Mouse (Mus musculus): ENCODE results near the gene Cyfip1. TPM values are rescaled to one million over a fixed set of nuclear protein-coding genes. Genes with fewer than 3 reads are reported as not detected.
A peak's percentile ranks its signal among the peaks of the same experiment; 100 is the strongest.

Gene Cyfip1
- total and polyA plus RNA-seq, 2 experiments from 2014 or later = 41.7 to 42.2 TPM

DNA sequence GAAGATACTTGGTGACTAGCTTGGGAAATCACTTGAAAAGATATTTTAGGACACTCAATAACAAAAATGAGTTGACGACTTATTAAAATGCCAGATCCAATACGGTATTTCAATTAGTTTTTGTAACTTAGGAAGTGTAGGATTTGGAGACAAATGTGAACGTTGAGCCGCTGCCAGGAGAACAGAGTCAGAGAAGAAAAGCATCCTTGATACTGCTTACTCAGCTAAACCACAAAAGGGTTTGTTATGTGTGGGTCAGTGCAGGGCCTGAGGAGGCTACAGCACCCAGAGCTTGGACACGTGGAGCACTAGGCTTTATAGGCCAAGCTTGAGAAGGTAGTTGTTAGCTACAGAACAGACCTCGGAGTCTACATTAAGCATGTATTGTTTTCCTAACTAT is 18.4 kb downstream of the Cyfip1 start:
- WGBS = 65% methylated on average over 6 of the region's 6 CpGs
- no peaks in the 10 kb centered on the region for H3K9me3 ChIP-seq (ENCODE audit: low read length)
- H3K4me3 ChIP-seq (ENCODE audit: low read depth, low read length) = no peak overlapping the region
- H3K9ac ChIP-seq = no peak overlapping the region
- no peak for TF ChIP-seq CTCF (IDR thresholded peaks at IDR 0.05; ENCODE audit: low read depth)
- H3K27me3 ChIP-seq (ENCODE audit: insufficient read depth, low read length) = no peaks in the 10 kb centered on the region
- ATAC-seq (no peak), DNase-seq (no peak)
- H3K27ac ChIP-seq (ENCODE audit: low read depth, low read length) = no peak overlapping the region
- no peaks in the 10 kb centered on the region for H3K36me3 ChIP-seq (ENCODE audit: insufficient read depth)
- H3K4me1 ChIP-seq (ENCODE audit: insufficient read depth) = no peaks in the 10 kb centered on the region; the same call in 1 of the 2 replicates
- no peak overlapping the region for H3K4me2 ChIP-seq (ENCODE audit: low read depth)

DNA sequence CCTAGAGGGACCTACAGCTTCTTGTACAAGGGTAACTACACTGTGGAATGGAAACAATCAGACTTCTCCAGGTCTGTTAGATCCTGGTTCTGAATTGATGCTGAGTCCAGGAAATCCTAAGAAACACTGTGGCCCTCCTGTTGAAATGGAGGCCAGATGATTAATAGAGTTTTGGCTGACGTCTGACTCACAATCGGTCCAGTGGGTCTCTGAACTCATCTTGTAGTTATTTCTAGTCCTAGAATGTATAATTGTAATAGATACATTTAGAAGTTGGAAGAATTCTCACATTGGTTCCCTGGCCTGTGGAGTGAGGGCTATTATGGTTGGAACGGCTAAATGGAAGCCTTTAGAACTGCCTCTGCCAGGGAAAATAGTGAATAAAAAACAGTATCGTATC is 19.6 kb downstream of the Cyfip1 start:
- Histone ChIP-seq H3K27ac (ENCODE audit: low read depth, low read length) (no peak overlapping the region), H3K4me3 (ENCODE audit: low read depth, low read length) (no peak overlapping the region), H3K4me2 (ENCODE audit: low read depth) (no peak overlapping the region), H3K9me3 (ENCODE audit: low read length) (no peaks in the 10 kb centered on the region), H3K27me3 (ENCODE audit: insufficient read depth, low read length) (no peaks in the 10 kb centered on the region), H3K36me3 (ENCODE audit: insufficient read depth) (no peaks in the 10 kb centered on the region), H3K4me1 (ENCODE audit: insufficient read depth) (peaks cover under 1% of the 10 kb centered on the region; the same call in 1 of the 2 replicates), H3K9ac (no peak overlapping the region)
- ATAC-seq (no peak), DNase-seq (no peak)
- WGBS = 81% methylated on average over 4 of the region's 4 CpGs
- TF ChIP-seq CTCF (IDR thresholded peaks at IDR 0.05; ENCODE audit: low read depth) = no peak

DNA sequence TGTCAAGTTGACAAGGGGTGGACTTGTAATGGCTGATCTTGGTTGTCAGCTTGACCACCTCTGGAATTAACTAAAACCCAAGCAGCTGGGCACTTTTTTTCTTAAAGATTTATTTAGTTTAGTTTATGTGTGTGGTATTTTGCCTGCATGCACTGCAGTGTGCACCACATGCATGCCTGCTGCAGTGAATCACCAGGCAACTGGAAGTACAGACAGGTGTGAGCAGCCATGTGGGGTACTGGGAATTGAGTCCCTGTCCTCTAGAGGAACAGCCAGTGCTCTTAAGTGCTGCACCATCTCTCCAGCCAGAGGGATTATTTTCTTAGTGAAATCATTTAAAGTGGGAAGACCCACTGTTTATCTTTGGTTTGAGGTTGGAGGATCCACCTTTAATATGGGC is 23.5 kb downstream of the Cyfip1 start:
- no peaks in the 10 kb centered on the region for H3K36me3 ChIP-seq (ENCODE audit: insufficient read depth)
- no peak overlapping the region for H3K27ac ChIP-seq (ENCODE audit: low read depth, low read length)
- no peaks in the 10 kb centered on the region for H3K27me3 ChIP-seq (ENCODE audit: insufficient read depth, low read length)
- H3K4me2 ChIP-seq (ENCODE audit: low read depth) = no peak overlapping the region
- no peak overlapping the region for H3K9ac ChIP-seq
- H3K9me3 ChIP-seq (ENCODE audit: low read length) = no peaks in the 10 kb centered on the region
- no peak for DNase-seq
- no peak for ATAC-seq
- H3K4me1 ChIP-seq (ENCODE audit: insufficient read depth) = 0 out of 2 replicates have a peak, but pooled peaks cover 3% of the 10 kb centered on the region
- no peak overlapping the region for H3K4me3 ChIP-seq (ENCODE audit: low read depth, low read length)
- TF ChIP-seq CTCF (IDR thresholded peaks at IDR 0.05; ENCODE audit: low read depth) = no peak

DNA sequence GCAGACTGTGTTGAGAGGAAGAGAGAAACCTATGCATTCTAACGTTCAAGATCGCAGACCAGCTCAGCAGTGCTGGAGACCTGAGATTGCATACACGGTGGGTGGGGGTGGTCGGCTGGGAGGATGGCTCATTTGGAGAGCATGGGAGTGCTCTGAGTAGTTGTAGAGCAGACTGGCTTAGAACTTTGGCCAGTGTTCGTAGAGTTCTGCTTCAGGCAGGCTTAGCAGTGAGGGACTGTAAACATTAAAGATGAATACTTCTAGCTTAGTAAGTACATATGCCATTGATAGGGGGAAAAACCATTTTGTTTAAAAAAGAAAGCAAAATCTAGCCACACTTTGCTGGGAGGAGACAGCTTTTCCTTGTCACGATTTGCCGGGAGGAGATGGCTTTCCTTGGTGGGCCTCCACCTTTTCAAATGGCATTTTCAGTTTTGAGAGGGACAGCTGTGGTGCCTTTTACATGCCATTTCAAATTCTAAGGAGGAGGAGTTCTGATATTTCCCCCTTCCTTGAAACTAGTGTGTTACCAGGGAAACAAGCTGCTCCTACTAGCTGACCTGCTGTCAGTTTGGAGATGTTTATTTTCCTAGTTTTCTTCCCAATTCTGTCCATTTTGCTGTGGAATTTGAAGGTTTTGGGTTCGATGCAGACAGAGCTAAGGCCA is 24.3 kb downstream of the Cyfip1 start:
- no peak overlapping the region; the same call in 1 of the 2 replicates for H3K27ac ChIP-seq (ENCODE audit: low read depth, low read length)

DNA sequence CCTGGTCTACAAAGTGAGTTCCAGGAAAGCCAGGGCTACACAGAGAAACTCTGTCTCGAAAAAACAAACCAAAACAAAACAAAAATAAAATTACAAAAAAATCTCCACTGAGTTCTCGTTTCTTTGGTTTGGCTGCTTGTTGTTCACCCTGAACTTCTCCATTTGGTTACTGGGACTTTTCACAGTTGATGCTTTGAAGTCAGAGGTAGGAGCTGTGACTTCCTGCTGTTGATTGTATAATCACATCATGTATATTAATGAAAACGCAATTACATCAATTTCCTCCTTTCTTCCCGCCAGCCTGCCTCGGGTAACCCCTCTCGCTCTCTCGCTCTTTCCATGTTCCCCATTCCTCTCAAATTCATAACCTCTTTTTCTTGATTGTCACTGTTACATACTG is 26.7 kb downstream of the Cyfip1 start:
- no peaks in the 10 kb centered on the region for H3K27me3 ChIP-seq (ENCODE audit: insufficient read depth, low read length)
- peaks cover 1% of the 10 kb centered on the region; the same call in 1 of the 2 replicates for H3K36me3 ChIP-seq (ENCODE audit: insufficient read depth)
- H3K27ac ChIP-seq (ENCODE audit: low read depth, low read length) = no peak overlapping the region
- H3K9me3 ChIP-seq (ENCODE audit: low read length) = no peaks in the 10 kb centered on the region
- WGBS = 81% methylated on average over 7 of the region's 7 CpGs
- no peak overlapping the region for H3K4me2 ChIP-seq (ENCODE audit: low read depth)
- DNase-seq (no peak), ATAC-seq (no peak)
- H3K4me1 ChIP-seq (ENCODE audit: insufficient read depth) = 0 out of 2 replicates have a peak, but pooled peaks cover 3% of the 10 kb centered on the region
- H3K9ac ChIP-seq = no peak overlapping the region
- no peak overlapping the region for H3K4me3 ChIP-seq (ENCODE audit: low read depth, low read length)
- TF ChIP-seq CTCF (IDR thresholded peaks at IDR 0.05; ENCODE audit: low read depth) = no peak

More for the DNA sequence above, 24.3 kb downstream of the Cyfip1 start:
- 68% methylated on average over 8 of the region's 8 CpGs for WGBS
- H3K9me3 ChIP-seq (ENCODE audit: low read length) = no peaks in the 10 kb centered on the region
- H3K27me3 ChIP-seq (ENCODE audit: insufficient read depth, low read length) = no peaks in the 10 kb centered on the region
- 0 out of 2 replicates have a peak, but pooled peaks cover 3% of the 10 kb centered on the region for H3K4me1 ChIP-seq (ENCODE audit: insufficient read depth)
- H3K4me2 ChIP-seq (ENCODE audit: low read depth) = no peak overlapping the region
- ATAC-seq (peak; percentile 69), DNase-seq (peak; percentile 35)
- no peak overlapping the region for H3K4me3 ChIP-seq (ENCODE audit: low read depth, low read length)
- no peaks in the 10 kb centered on the region for H3K36me3 ChIP-seq (ENCODE audit: insufficient read depth)
- TF ChIP-seq CTCF (IDR thresholded peaks at IDR 0.05; ENCODE audit: low read depth) = no peak
- no peak overlapping the region for H3K9ac ChIP-seq

DNA sequence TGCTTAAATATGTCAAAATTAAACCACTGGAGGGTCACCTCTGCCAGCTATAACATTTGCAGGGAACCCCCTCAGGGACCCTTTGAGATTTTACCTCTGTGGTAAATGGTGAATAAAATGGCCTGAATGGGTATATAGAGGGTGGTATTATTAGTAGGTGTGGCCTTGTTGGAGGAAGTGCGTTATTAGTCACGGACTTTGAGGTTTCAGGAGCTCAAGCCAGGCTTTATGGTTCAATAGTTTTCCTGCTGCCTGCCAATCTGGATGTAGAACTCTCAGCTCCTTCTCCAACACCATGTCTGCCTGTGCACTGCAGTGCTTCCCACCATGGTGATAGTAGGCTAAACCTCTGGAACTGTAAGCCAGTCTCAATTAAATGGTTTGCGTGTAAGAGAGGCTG is 27.7 kb downstream of the Cyfip1 start:
- no peak for ATAC-seq
- Histone ChIP-seq H3K27ac (ENCODE audit: low read depth, low read length) (no peak overlapping the region), H3K4me3 (ENCODE audit: low read depth, low read length) (no peak overlapping the region), H3K27me3 (ENCODE audit: insufficient read depth, low read length) (no peaks in the 10 kb centered on the region), H3K9ac (no peak overlapping the region), H3K4me1 (ENCODE audit: insufficient read depth) (0 out of 2 replicates have a peak, but pooled peaks cover 3% of the 10 kb centered on the region), H3K9me3 (ENCODE audit: low read length) (no peaks in the 10 kb centered on the region), H3K4me2 (ENCODE audit: low read depth) (no peak overlapping the region), H3K36me3 (ENCODE audit: insufficient read depth) (peaks cover 11% of the 10 kb centered on the region)
- no peak for DNase-seq
- no peak for TF ChIP-seq CTCF (IDR thresholded peaks at IDR 0.05; ENCODE audit: low read depth)
- 80% methylated on average over 3 of the region's 3 CpGs for WGBS

DNA sequence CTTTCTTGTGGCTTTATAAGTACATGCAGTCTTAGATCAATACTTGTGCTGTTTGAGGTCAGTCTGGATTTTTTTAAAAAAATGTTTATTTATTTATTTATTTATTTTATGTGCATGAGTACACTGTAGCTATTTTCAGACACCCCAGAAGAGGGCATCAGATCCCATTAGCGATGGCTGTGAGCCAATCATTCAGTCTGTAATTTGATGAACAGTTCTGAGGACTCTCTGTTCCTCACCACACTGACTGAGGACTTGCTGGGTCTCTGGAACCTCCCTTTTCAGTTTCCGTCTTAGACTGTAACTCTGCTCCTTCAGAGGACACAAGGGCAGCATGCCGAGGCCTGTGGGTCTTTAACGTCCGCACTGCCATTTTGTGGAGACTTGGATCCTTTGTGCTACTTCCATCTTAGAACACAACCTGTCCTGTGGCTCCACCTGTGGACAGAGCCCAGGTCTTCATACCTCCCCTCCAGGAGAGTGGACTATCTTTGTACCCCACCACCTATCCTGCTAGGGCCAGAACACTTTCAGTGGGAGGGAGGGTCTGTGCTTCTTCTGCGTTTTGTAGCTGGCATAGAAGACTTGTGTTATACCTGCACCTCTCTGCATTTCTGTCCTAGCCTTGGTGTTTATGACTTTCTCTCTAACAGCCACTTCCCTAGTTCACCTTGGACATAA is 28.9 kb downstream of the Cyfip1 start:
- Histone ChIP-seq H3K4me3 (ENCODE audit: low read depth, low read length) (no peak overlapping the region), H3K9me3 (ENCODE audit: low read length) (no peaks in the 10 kb centered on the region), H3K4me2 (ENCODE audit: low read depth) (no peak overlapping the region), H3K36me3 (ENCODE audit: insufficient read depth) (peaks cover 23% of the 10 kb centered on the region), H3K27ac (ENCODE audit: low read depth, low read length) (no peak overlapping the region), H3K27me3 (ENCODE audit: insufficient read depth, low read length) (no peaks in the 10 kb centered on the region), H3K9ac (no peak overlapping the region), H3K4me1 (ENCODE audit: insufficient read depth) (0 out of 2 replicates have a peak, but pooled peaks cover 3% of the 10 kb centered on the region)
- WGBS = 87% methylated on average over 6 of the region's 6 CpGs
- peak; percentile 51 for DNase-seq
- ATAC-seq = peak; percentile 44
- 0 out of 2 replicates have a peak, but pooled peaks have one; percentile 9 for TF ChIP-seq CTCF (IDR thresholded peaks at IDR 0.05; ENCODE audit: low read depth)

All from forebrain, postnatal 0 days (tissue).